Mouse (Mus musculus) T-helper 2 cell (primary cell): Measurements from ENCODE around the gene Fam219a.

ENCODE experiments used
- in situ Hi-C: fragments of 300-600 bp; cut with MboI, MseI; formaldehyde crosslinking; loops from one replicate; pipeline ENCODE4 v1.15.1; 2025; ENCODE audit warnings: high pct_unique_total_duplicates

Fam219a gene

DNA sequence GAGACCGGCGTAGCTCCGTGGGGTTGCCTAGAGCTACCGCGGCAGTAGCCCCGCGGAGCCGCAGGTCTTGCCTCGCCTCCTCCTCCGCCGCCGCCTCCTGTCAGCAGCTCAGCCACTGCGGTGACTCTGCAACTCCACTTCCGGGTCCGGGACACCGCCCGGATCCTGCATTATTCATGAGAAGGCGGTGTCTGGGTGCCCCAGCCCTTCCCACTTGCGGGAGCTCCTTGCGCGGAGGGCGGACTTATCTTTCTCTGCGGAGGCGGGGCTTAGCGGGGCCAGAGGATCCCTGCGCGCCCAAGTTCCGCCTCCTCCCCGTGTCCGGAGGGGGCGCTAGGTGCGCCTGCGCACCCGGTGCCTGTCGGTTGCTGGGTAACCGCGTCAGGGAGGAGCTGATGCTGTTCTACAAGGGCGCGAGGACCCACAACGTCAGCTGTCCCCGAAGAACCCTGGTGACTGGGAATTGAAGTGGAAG is at the start of gene Fam219a, which contains the start of gene Dnaic1:
Gene Fam219a, minus strand, starts transcription at position 128 of the 475 bp plus-strand sequence.
Gene Dnaic1, plus strand, starts transcription at position 365 of the 475 bp plus-strand sequence.
- in situ Hi-C loops, result loop anchor here (5.0 to 10.0 kb wide), 2 partner anchors 67 to 1425 kb away; partner anchors contain the start of genes AI464131 and Aco1

GRCm38 (mm10) chr4:41615661-41616599 is 46.6 kb upstream of the Fam219a start:
- in situ Hi-C loops, result no loop called here

GRCm38 (mm10) chr4:41614156-41614555 is 44.8 kb upstream of the Fam219a start:
- in situ Hi-C loops, result loop anchor here (5.0 kb wide), 1 partner anchor 62 kb away; no protein-coding TSS in a partner anchor

- in situ Hi-C loops, result loop anchor here (5.0 kb wide), 1 partner anchor 60 kb away; no protein-coding TSS in a partner anchor
Measured at GRCm38 (mm10) chr4:41612166-41612565, 42.8 kb upstream of the Fam219a start.

DNA sequence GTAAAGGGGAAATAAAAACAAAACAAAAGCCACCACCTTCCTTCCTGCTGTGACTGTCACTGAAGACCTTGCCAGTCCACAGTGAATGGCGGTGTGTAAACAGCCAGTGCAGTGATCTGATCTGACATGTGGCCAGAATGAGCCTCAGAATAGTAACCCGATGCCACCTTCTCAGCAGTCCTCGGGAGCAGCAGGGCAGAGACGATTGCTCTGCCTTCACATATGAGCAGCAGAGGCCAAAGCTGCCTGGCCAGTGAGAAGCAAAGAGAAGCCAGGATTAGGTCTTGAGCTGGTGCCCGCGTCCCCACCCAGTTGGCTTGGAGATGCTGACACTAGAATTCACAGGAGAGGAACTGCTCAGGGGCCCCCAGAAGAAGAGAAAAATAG is 41.2 kb upstream of the Fam219a start:
- in situ Hi-C loops, result loop anchor here (5.0 kb wide), 1 partner anchor 58 kb away; no protein-coding TSS in a partner anchor

DNA sequence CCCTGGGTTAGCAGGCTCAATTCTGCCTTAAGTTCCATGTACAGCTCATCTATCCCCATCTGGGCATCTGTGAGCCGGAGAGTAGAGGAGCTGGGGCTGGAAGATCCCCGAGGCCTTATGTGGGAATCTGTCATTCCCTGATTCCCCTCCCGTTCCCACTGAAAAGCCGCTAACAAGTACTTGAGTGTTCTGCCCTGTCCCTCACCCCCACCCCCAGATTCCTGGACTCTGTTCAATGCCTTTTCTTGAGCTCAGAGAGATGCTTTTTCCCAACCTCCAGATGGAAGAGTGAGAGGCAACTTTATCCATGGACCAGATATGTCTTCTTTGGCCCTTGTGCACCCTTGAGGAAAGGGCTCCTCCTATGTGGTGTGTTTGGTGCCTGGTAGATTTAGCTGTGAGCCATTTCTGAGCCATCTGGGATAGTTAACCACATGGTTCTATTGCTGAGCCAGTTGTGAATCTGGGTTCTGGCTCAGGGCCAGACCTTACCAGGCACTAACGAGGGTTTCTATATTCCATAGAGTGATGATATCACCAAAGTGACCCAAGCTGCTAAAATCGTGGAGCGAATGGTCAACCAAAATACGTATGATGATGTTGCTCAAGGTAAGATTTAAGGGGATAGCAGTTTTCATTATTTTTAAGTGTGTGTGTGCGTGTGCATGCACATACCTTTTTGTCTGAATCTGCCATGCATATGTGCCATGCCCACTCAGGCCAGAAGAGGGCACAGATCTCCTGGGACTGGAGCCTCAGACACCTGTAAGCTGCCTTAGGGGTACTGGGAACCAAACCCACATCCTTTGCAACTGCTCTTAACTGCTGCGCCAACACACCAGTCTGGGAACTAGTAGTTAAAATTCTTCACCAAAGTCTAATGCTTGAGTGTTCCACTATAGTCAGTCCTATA is 40.6 kb upstream of the Fam219a start:
- in situ Hi-C loops, result loop anchor here (5.0 kb wide), 1 partner anchor 58 kb away; no protein-coding TSS in a partner anchor

DNA sequence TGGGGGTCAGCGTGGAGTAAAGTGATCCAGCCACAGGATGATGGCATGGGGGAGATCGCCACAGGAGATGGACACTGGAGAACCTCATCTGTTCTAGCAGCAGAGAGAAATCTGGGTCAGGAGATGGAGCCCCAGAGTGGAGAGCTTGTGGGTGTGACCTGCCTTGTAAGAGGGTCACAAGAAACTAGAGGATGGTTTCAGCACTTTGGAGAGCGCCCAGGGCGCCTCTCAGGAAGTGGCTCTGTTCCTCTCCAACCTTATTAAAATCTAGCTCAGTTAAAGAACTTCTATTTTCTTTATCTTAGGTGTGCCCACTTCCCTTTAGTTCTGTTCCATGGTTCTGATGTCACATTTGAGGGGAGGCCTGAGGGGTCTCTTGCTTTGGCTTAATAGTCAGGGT is 37.4 kb upstream of the Fam219a start:
- in situ Hi-C loops, result no loop called here

- in situ Hi-C loops, result no loop called here
Measured at GRCm38 (mm10) chr4:41604476-41605396, 35.4 kb upstream of the Fam219a start.

GRCm38 (mm10) chr4:41602818-41603217 is 33.5 kb upstream of the Fam219a start:
- in situ Hi-C loops, result no loop called here

- in situ Hi-C loops, result no loop called here
Measured at GRCm38 (mm10) chr4:41583353-41583752, 14.0 kb upstream of the Fam219a start.

DNA sequence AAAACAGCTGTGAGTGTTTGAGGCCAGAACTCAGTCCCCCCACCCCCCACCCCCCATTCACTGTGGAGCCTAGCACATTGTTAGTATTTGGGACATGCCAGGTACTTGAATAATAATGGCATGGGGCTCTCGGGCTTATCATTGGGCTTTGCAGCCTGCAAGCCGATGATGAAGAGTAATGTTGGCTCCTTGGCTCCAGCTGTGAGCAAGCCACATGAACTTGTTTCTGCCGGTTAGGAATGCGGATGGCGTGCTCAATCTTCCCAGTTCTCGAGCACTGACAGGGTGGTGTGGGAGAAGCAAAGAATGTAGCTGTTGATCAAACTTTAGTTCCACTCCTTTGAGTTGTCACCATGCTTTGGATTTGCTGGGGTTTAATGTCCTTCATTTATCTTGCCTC is 6.6 kb upstream of the Fam219a start:
- in situ Hi-C loops, result no loop called here

DNA sequence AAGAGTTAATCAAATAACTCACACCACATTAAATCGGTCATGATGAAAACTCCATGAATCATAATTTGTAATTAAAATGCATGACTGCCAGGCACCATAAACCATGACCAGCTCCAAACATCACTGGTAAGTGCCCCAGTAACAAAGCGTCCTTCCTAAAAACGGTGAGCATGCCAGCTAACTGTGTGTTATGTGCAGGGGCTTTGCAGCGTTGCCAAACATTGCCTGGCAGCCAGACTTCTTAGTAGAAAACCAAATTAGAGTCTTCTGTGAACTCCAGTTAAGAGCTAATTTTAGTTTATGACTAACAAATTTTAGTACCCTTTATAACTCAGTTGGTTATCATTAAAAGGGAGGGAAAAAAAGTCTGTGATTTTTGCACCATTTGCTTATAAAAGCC is 4.2 kb upstream of the Fam219a start:
- in situ Hi-C loops, result no loop called here

- in situ Hi-C loops, result no loop called here
Measured at GRCm38 (mm10) chr4:41571490-41571889, 2.2 kb upstream of the Fam219a start.

- in situ Hi-C loops, result loop anchor here (5.0 to 10.0 kb wide), 2 partner anchors 67 to 1424 kb away; partner anchors contain the start of genes AI464131 and Aco1
Measured at GRCm38 (mm10) chr4:41568682-41569410, 492 bp downstream of the Fam219a start.

- in situ Hi-C loops, result loop anchor here (5.0 to 10.0 kb wide), 2 partner anchors 66 to 1423 kb away; partner anchors contain the start of genes AI464131 and Aco1
Measured at GRCm38 (mm10) chr4:41568239-41568638, 1.1 kb downstream of the Fam219a start.

DNA sequence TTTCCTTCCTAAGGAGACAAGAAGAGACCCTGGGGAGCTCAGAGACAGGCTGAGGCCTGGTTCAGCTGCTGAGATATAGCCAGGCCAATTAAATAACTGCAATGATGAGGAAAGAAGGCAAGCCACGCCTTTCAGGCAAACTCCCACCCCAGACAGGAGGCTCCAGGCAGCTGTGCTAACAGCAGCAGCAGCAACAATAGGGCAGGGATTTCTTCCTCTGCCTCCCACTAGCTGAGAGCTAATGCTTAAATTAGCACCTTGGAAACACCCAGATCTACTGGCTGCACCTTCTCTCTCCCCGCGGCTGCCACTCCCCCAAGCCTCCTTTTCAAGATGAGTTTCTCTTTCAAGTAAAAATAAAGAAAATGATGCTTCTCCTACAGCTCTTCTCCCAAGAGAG is 3.2 kb downstream of the Fam219a start:
- in situ Hi-C loops, result loop anchor here (5.0 to 10.0 kb wide), 2 partner anchors 64 to 1421 kb away; partner anchors contain the start of genes AI464131 and Aco1

DNA sequence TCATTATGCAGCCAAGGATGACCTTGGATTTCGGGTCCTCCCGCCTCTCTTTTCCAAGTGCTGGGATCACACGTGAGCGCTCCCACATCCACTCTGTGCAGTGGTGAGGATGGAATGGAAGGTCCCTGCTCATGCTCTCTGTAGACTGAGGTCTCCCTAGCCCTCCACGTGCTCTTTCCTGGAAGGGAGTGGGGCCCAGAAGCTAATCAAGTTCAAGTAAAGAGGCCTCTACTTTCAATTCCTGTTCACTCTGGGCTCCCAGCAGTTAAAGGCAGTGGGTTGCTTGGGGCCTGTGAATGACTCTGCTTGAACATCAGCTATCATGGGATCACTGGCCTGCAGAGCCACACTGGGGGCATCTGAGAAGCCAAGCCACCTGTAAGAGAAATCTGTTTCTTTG is 6.0 kb downstream of the Fam219a start:
- in situ Hi-C loops, result loop anchor here (10.0 kb wide), 1 partner anchor 1418 kb away; the partner anchor contains the start of gene Aco1

GRCm38 (mm10) chr4:41557092-41557491 is 12.2 kb downstream of the Fam219a start:
- in situ Hi-C loops, result loop anchor here (5.0 kb wide), 1 partner anchor 150 kb away; no protein-coding TSS in a partner anchor

GRCm38 (mm10) chr4:41556311-41556953 is 12.9 kb downstream of the Fam219a start:
- in situ Hi-C loops, result loop anchor here (5.0 kb wide), 1 partner anchor 151 kb away; no protein-coding TSS in a partner anchor
